Mouse (Mus musculus): ENCODE data around the gene Sh2b1.

Gene Sh2b1

GRCm38 (mm10) chr7:126456382-126457266 lies 18.6 kb downstream of the Sh2b1 start:
- DNase-seq (ENCODE audit: low spot score in 2 of 2), result no peak

GRCm38 (mm10) chr7:126455242-126455641 lies 20.0 kb downstream of the Sh2b1 start:
- DNase-seq (ENCODE audit: low spot score in 2 of 2), result no peak

GRCm38 (mm10) chr7:126453861-126454260 lies 21.4 kb downstream of the Sh2b1 start:
- no peak for DNase-seq (ENCODE audit: low spot score in 2 of 2)

- DNase-seq (ENCODE audit: low spot score in 2 of 2), result no peak
These were observed 23.0 kb downstream of the Sh2b1 start for GRCm38 (mm10) chr7:126452244-126452643.

- no peak for DNase-seq (ENCODE audit: low spot score in 2 of 2)
These were observed 24.6 kb downstream of the Sh2b1 start for GRCm38 (mm10) chr7:126450641-126451040.

GRCm38 (mm10) chr7:126449991-126450390 lies 25.2 kb downstream of the Sh2b1 start:
- no peak for DNase-seq (ENCODE audit: low spot score in 2 of 2)

GRCm38 (mm10) chr7:126448481-126448880 lies 26.7 kb downstream of the Sh2b1 start:
- no peak for DNase-seq (ENCODE audit: low spot score in 2 of 2)

GRCm38 (mm10) chr7:126446217-126446616 lies 29.0 kb downstream of the Sh2b1 start:
- no peak for DNase-seq (ENCODE audit: low spot score in 2 of 2)

GRCm38 (mm10) chr7:126445104-126445815 lies 30.0 kb downstream of the Sh2b1 start:
- no peak for DNase-seq (ENCODE audit: low spot score in 2 of 2)

GRCm38 (mm10) chr7:126444536-126444935 lies 30.7 kb downstream of the Sh2b1 start:
- no peak for DNase-seq (ENCODE audit: low spot score in 2 of 2)

- no peak for DNase-seq (ENCODE audit: low spot score in 2 of 2)
These were observed 31.2 kb downstream of the Sh2b1 start for GRCm38 (mm10) chr7:126443997-126444396.

GRCm38 (mm10) chr7:126440134-126440533 lies 35.1 kb downstream of the Sh2b1 start:
- no peak for DNase-seq (ENCODE audit: low spot score in 2 of 2)

- peak in 1 of 2 experiments; percentile 27 for DNase-seq (ENCODE audit: low spot score in 2 of 2)
These were observed 38.4 kb downstream of the Sh2b1 start for GRCm38 (mm10) chr7:126436851-126437250.

GRCm38 (mm10) chr7:126435801-126436200 lies 39.4 kb downstream of the Sh2b1 start:
- DNase-seq (ENCODE audit: low spot score in 2 of 2), result no peak

GRCm38 (mm10) chr7:126434726-126435125 lies 40.5 kb downstream of the Sh2b1 start:
- no peak for DNase-seq (ENCODE audit: low spot score in 2 of 2)

- no peak for DNase-seq (ENCODE audit: low spot score in 2 of 2)
These were observed 45.1 kb downstream of the Sh2b1 start for GRCm38 (mm10) chr7:126430167-126430566.

GRCm38 (mm10) chr7:126429503-126429898 lies 45.7 kb downstream of the Sh2b1 start:
- no peak for DNase-seq (ENCODE audit: low spot score in 2 of 2)

- peak; percentile 82 to 94 for DNase-seq (ENCODE audit: low spot score in 2 of 2)
These were observed 46.4 kb downstream of the Sh2b1 start, which contains the start of gene Rabep2 for GRCm38 (mm10) chr7:126428631-126429502. TSS of gene Rabep2 (plus strand) at chr7:126428759.

GRCm38 (mm10) chr7:126428154-126428553 lies 47.1 kb downstream of the Sh2b1 start:
- DNase-seq (ENCODE audit: low spot score in 2 of 2), result no peak

GRCm38 (mm10) chr7:126427323-126427860 lies 47.8 kb downstream of the Sh2b1 start:
- DNase-seq (ENCODE audit: low spot score in 2 of 2), result no peak

- DNase-seq (ENCODE audit: low spot score in 2 of 2), result no peak
These were observed 51.1 kb downstream of the Sh2b1 start for GRCm38 (mm10) chr7:126424161-126424560.
